8 mouse cellular contexts compared by ENCODE assay signal in the genomic region with DNA sequence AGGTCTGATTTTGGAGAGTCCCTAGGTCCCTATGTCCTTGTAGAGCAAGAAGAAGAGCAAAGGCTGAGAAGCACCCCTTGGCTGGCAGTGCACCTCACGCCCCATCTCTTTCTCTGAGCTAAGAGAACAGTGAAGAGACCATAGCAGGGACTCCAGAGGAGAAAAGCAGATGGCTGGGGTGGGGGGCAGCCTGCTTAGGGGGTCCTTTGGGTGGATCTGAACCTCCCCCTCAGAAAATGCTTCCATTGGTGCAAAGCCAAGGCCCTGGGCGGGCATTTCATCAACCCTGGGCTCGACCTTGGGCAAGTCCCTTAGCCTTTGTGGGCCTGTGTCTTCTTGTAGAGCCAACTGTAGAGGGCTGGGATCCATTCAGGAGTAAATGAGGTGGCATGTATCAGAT. TPM values are rescaled to one million over a fixed set of nuclear protein-coding genes. Genes with fewer than 3 reads are reported as not detected.
A peak's percentile ranks its signal among the peaks of the same experiment; 100 is the strongest.
DNase-seq lines count a peak whose midpoint lies in the region; ATAC-seq lines count a peak whose summit lies in the region.
"Had no signal": no experiment of that assay in that cellular context is flagged by ENCODE, and none has a peak within 500 bp of the region (broad histone marks: within the 10 kb centered on the region; RNA-seq: fewer than 3 reads in every experiment).

No protein-coding gene starts in this region.

- ATAC-seq in heart, embryonic 15.5 days (replicated peaks; ENCODE audit: insufficient number of reproducible peaks, insufficient read depth, low FRiP score, low read depth), result no peak
- no peak for ATAC-seq in embryonic facial prominence, embryonic 13.5 days (ENCODE audit: insufficient number of reproducible peaks, insufficient read depth, low FRiP score, low TSS enrichment, low read depth)
- ATAC-seq in forebrain, embryonic 12.5 days (ENCODE audit: low FRiP score), result no peak
- ATAC-seq in midbrain, embryonic 11.5 days (ENCODE audit: low FRiP score), result no peak

- H3K4me3 ChIP-seq in heart, embryonic 15.5 days, result peak overlapping the region; percentile 78
- no peak overlapping the region for H3K4me3 ChIP-seq in embryonic facial prominence, embryonic 13.5 days
- H3K4me3 ChIP-seq in forebrain, embryonic 12.5 days (replicated peaks), result peak overlapping the region; percentile 66
- no peak overlapping the region for H3K4me3 ChIP-seq in midbrain, embryonic 11.5 days (ENCODE audit: low read depth, low read length)

- 86% methylated on average over 3 of the region's 3 CpGs for WGBS in heart, embryonic 15.5 days
- 95% methylated on average over 3 of the region's 3 CpGs for WGBS in embryonic facial prominence, embryonic 13.5 days
- WGBS in forebrain, embryonic 12.5 days, result 91% methylated on average over 3 of the region's 3 CpGs
- WGBS in midbrain, embryonic 11.5 days, result 92% methylated on average over 3 of the region's 3 CpGs

- H3K4me2 ChIP-seq in heart, embryonic 15.5 days, result peak overlapping the region; percentile 88
- peak overlapping the region; percentile 99; the same call in 1 of the 2 replicates for H3K4me2 ChIP-seq in embryonic facial prominence, embryonic 13.5 days
- H3K4me2 ChIP-seq in forebrain, embryonic 12.5 days, result peak overlapping the region; percentile 94
- H3K4me2 ChIP-seq in midbrain, embryonic 11.5 days, result peak overlapping the region; percentile 95

- peak overlapping the region; percentile 84 for H3K9ac ChIP-seq in heart, embryonic 15.5 days
- H3K9ac ChIP-seq in embryonic facial prominence, embryonic 13.5 days, result no peak overlapping the region
- H3K9ac ChIP-seq in forebrain, embryonic 12.5 days, result 0 out of 2 replicates have a peak overlapping the region, but pooled peaks have one; percentile 74
- H3K9ac ChIP-seq in midbrain, embryonic 11.5 days (ENCODE audit: low read length), result peak overlapping the region; percentile 71; the same call in 1 of the 2 replicates

- peaks cover 26% of the 10 kb centered on the region for H3K4me1 ChIP-seq in heart, embryonic 15.5 days (replicated peaks)
- peaks cover 16% of the 10 kb centered on the region for H3K4me1 ChIP-seq in embryonic facial prominence, embryonic 13.5 days
- H3K4me1 ChIP-seq in forebrain, embryonic 12.5 days, result peaks cover 43% of the 10 kb centered on the region
- H3K4me1 ChIP-seq in midbrain, embryonic 11.5 days (ENCODE audit: control insufficient read depth, insufficient read depth, low read length), result peaks cover 15% of the 10 kb centered on the region

- peaks cover 34% of the 10 kb centered on the region for H3K36me3 ChIP-seq in heart, embryonic 15.5 days
- H3K36me3 ChIP-seq in embryonic facial prominence, embryonic 13.5 days, result no peaks in the 10 kb centered on the region
- peaks cover 17% of the 10 kb centered on the region for H3K36me3 ChIP-seq in forebrain, embryonic 12.5 days (replicated peaks)
- no peaks in the 10 kb centered on the region for H3K36me3 ChIP-seq in midbrain, embryonic 11.5 days (ENCODE audit: control insufficient read depth, insufficient read depth, low read length)

- H3K27me3 ChIP-seq in heart, embryonic 15.5 days, result 0 out of 2 replicates have a peak, but pooled peaks cover 3% of the 10 kb centered on the region
- H3K27me3 ChIP-seq in embryonic facial prominence, embryonic 13.5 days, result peaks cover 16% of the 10 kb centered on the region; the same call in 1 of the 2 replicates
- H3K27me3 ChIP-seq in forebrain, embryonic 12.5 days, result peaks cover 8% of the 10 kb centered on the region; the same call in 1 of the 2 replicates
- H3K27me3 ChIP-seq in midbrain, embryonic 11.5 days (ENCODE audit: control insufficient read depth, insufficient read depth, low read length), result no peaks in the 10 kb centered on the region

- no peaks in the 10 kb centered on the region for H3K9me3 ChIP-seq in heart, embryonic 15.5 days (replicated peaks)
- no peaks in the 10 kb centered on the region for H3K9me3 ChIP-seq in embryonic facial prominence, embryonic 13.5 days
- H3K9me3 ChIP-seq in forebrain, embryonic 12.5 days, result no peaks in the 10 kb centered on the region
- H3K9me3 ChIP-seq in midbrain, embryonic 11.5 days (ENCODE audit: control insufficient read depth, low read length), result no peaks in the 10 kb centered on the region

- H3K27ac ChIP-seq in heart, embryonic 15.5 days, result peak overlapping the region; percentile 90
- H3K27ac ChIP-seq in embryonic facial prominence, embryonic 13.5 days, result no peak overlapping the region
- H3K27ac ChIP-seq in forebrain, embryonic 12.5 days, result no peak overlapping the region
- no peak overlapping the region for H3K27ac ChIP-seq in midbrain, embryonic 11.5 days (ENCODE audit: low read depth, low read length)

- DNase-seq in heart, adult 9 months (ENCODE audit: low spot score in 2 of 2), result no peak
- no peak for DNase-seq in midbrain, embryonic 11.5 days (ENCODE audit: low spot score, missing footprints)
- DNase-seq in embryo, embryonic 9.5 days (ENCODE audit: extremely low spot score), result no peak
- DNase-seq in thymus, postnatal 14 days, result no peak
- DNase-seq: kidney, adult 9 months had no signal

RNA-seq across cellular contexts. Expression of gene Setd6, which starts 11.1 kb away (rescaled TPM):
- polyA plus RNA-seq in heart, embryonic 15.5 days (2015; fragmentation: Nextera tagmentation; extraction: Ambion mirVana), result 12.2 and 17.3 TPM in 2 replicates
- polyA plus RNA-seq in embryonic facial prominence, embryonic 13.5 days (2015; fragmentation: Nextera tagmentation; extraction: Ambion mirVana), result 20.3 and 21.0 TPM in 2 replicates
- polyA plus RNA-seq in forebrain, embryonic 12.5 days (2016; fragmentation: Nextera tagmentation; extraction: Ambion mirVana), result 26.2 and 33.0 TPM in 2 replicates
- 20.8 and 24.2 TPM in 2 replicates for polyA plus RNA-seq in midbrain, embryonic 11.5 days (2014; fragmentation: Nextera tagmentation; extraction: Ambion mirVana)

RNA-seq across cellular contexts. Expression of gene Ndrg4, which starts 27.8 kb away (rescaled TPM):
- polyA plus RNA-seq in heart, embryonic 15.5 days (2015; fragmentation: Nextera tagmentation; extraction: Ambion mirVana), result 295 and 301 TPM in 2 replicates
- polyA plus RNA-seq in embryonic facial prominence, embryonic 13.5 days (2015; fragmentation: Nextera tagmentation; extraction: Ambion mirVana), result 16.2 and 18.0 TPM in 2 replicates
- 61.1 and 62.5 TPM in 2 replicates for polyA plus RNA-seq in forebrain, embryonic 12.5 days (2016; fragmentation: Nextera tagmentation; extraction: Ambion mirVana)
- 45.5 and 46.7 TPM in 2 replicates for polyA plus RNA-seq in midbrain, embryonic 11.5 days (2014; fragmentation: Nextera tagmentation; extraction: Ambion mirVana)

Comparison
In these comparisons a context has a peak if more than half of its experiments do, and no peak if none do; other contexts are left out.
1. H3K4me3 ChIP-seq: peak in heart, embryonic 15.5 days (single experiment) and forebrain, embryonic 12.5 days (single experiment); none in embryonic facial prominence, embryonic 13.5 days (single experiment) and midbrain, embryonic 11.5 days (single experiment).
2. Peak in every context shown above with its lines, with median percentiles within 50 percentile points of each other: H3K4me2 ChIP-seq.